Mouse (Mus musculus) adrenal gland, postnatal 36 days (tissue): ENCODE measurements around the gene Cd247. TPM values are rescaled to one million over a fixed set of nuclear protein-coding genes. Genes with fewer than 3 reads are reported as not detected.

Experiments used
- DNase-seq, 2 experiments: peaks; one replicate each; pipeline ENCODE4 v3.0.0; 2021; ENCODE audit warnings: mixed read lengths in 1 of 2
- total RNA-seq, 2 experiments: library from RNA; stranded (reverse); gene quantifications; 2 replicates each; pipeline ENCODE4 v1.2.3; 2021

Gene Cd247
- total RNA-seq, 2 experiments from 2014 or later: 0.30 to 0.46 TPM

GRCm38 (mm10) chr1:165819147-165819546 lies 30.7 kb downstream of the Cd247 start:
- DNase-seq: no peak

GRCm38 (mm10) chr1:165822031-165822430 lies 33.5 kb downstream of the Cd247 start:
- DNase-seq: no peak

GRCm38 (mm10) chr1:165828173-165828572 lies 39.7 kb downstream of the Cd247 start:
- no peak for DNase-seq

GRCm38 (mm10) chr1:165828615-165829014 lies 40.1 kb downstream of the Cd247 start:
- DNase-seq: no peak

GRCm38 (mm10) chr1:165829890-165830289 lies 41.4 kb downstream of the Cd247 start:
- no peak for DNase-seq

- no peak for DNase-seq
These were observed 44.8 kb downstream of the Cd247 start for GRCm38 (mm10) chr1:165833244-165833643.

GRCm38 (mm10) chr1:165833910-165834632 lies 45.6 kb downstream of the Cd247 start:
- DNase-seq: no peak

GRCm38 (mm10) chr1:165834633-165834975 lies 46.1 kb downstream of the Cd247 start:
- DNase-seq: no peak

- peak; percentile 44 to 45 for DNase-seq
These were observed 48.0 kb downstream of the Cd247 start for GRCm38 (mm10) chr1:165836461-165836860.

- no peak for DNase-seq
These were observed 49.1 kb downstream of the Cd247 start for GRCm38 (mm10) chr1:165837546-165837945.

GRCm38 (mm10) chr1:165839201-165839600 lies 50.7 kb downstream of the Cd247 start:
- no peak for DNase-seq

- peak in 1 of 2 experiments; percentile 11 for DNase-seq
These were observed 52.2 kb downstream of the Cd247 start for GRCm38 (mm10) chr1:165840548-165841230.

GRCm38 (mm10) chr1:165842170-165842569 lies 53.7 kb downstream of the Cd247 start:
- DNase-seq: no peak

GRCm38 (mm10) chr1:165843586-165843985 lies 55.1 kb downstream of the Cd247 start:
- no peak for DNase-seq

- DNase-seq: peak; percentile 31 to 34
These were observed 56.0 kb downstream of the Cd247 start for GRCm38 (mm10) chr1:165844466-165844951.

- peak; percentile 31 to 48 for DNase-seq
These were observed 56.5 kb downstream of the Cd247 start for GRCm38 (mm10) chr1:165844956-165845355.

- DNase-seq: peak; percentile 47 to 50
These were observed 56.9 kb downstream of the Cd247 start for GRCm38 (mm10) chr1:165845366-165845765.

- DNase-seq: no peak
These were observed 59.9 kb downstream of the Cd247 start for GRCm38 (mm10) chr1:165848417-165848816.

- no peak for DNase-seq
These were observed 60.4 kb downstream of the Cd247 start for GRCm38 (mm10) chr1:165848881-165849280.

GRCm38 (mm10) chr1:165849458-165850445 lies 61.3 kb downstream of the Cd247 start:
- DNase-seq: no peak

- no peak for DNase-seq
These were observed 63.6 kb downstream of the Cd247 start for GRCm38 (mm10) chr1:165852131-165852530.

GRCm38 (mm10) chr1:165853131-165853721 lies 64.7 kb downstream of the Cd247 start:
- no peak for DNase-seq
